Comparison of ENCODE assay signal across 8 mouse cellular contexts in the genomic region with DNA sequence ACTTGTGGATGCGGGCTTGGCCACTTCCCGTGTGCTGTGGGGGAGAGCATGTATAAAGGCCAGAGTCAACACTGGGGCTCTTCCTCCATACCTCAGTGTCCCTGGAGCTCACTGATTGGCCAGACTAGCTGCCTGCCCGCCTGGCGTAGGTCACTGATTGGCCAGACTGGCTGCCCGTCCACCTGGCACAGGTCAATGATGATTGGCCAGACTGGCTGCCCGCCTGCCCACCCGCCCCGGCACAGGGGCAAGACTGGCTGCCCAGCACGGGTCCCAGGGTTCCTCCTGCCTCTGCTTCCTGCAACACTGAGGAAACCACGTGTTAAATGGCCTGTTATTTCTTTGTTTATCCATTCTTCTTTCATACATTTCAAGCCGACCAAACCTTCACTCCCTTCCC.
DNase-seq lines count a peak whose midpoint lies in the region; ATAC-seq lines count a peak whose summit lies in the region.

No protein-coding gene starts in this region.

- no peak for ATAC-seq in midbrain, embryonic 15.5 days (replicated peaks)
- ATAC-seq in liver, embryonic 11.5 days (replicated peaks; ENCODE audit: low FRiP score) = peak; percentile 88

- WGBS in midbrain, embryonic 10.5 days = 33% methylated on average over 11 of the region's 11 CpGs
- WGBS in midbrain, embryonic 15.5 days = 45% methylated on average over 11 of the region's 11 CpGs
- 26% methylated on average over 11 of the region's 11 CpGs for WGBS in liver, embryonic 11.5 days

- peaks cover 13% of the 10 kb centered on the region for H3K36me3 ChIP-seq in midbrain, embryonic 10.5 days
- H3K36me3 ChIP-seq in midbrain, embryonic 15.5 days (replicated peaks) = no peaks in the 10 kb centered on the region
- 0 out of 2 replicates have a peak, but pooled peaks cover 2% of the 10 kb centered on the region for H3K36me3 ChIP-seq in liver, embryonic 11.5 days (ENCODE audit: control insufficient read depth, insufficient read depth, low read length)

- DNase-seq in midbrain, embryonic 10.5 days (ENCODE audit: low spot score) = peak; percentile 62
- DNase-seq in cerebellum, postnatal 36 days = peak; percentile 57 to 71
- peak; percentile 44 for DNase-seq in heart, postnatal 25 days (ENCODE audit: low spot score)
- DNase-seq in liver, embryonic 11.5 days (ENCODE audit: low spot score) = peak; percentile 58
- DNase-seq in testis, postnatal 10 days (ENCODE audit: low spot score) = peak; percentile 76
- no peak for DNase-seq in right cerebral cortex, postnatal 10 days (ENCODE audit: low spot score in 2 of 2)
- DNase-seq in left cerebral cortex, postnatal 36 days (ENCODE audit: low spot score in 2 of 2) = no peak

- H3K4me2 ChIP-seq in midbrain, embryonic 15.5 days = no peak overlapping the region
- H3K4me2 ChIP-seq in liver, embryonic 11.5 days = peak overlapping the region; percentile 26

- H3K4me1 ChIP-seq in midbrain, embryonic 10.5 days = peaks cover 68% of the 10 kb centered on the region
- peaks cover 45% of the 10 kb centered on the region for H3K4me1 ChIP-seq in midbrain, embryonic 15.5 days
- peaks cover 8% of the 10 kb centered on the region; the same call in 1 of the 2 replicates for H3K4me1 ChIP-seq in liver, embryonic 11.5 days (replicated peaks; ENCODE audit: control insufficient read depth, insufficient read depth, low read length)

- H3K27me3 ChIP-seq in midbrain, embryonic 10.5 days (ENCODE audit: low read depth, poor library complexity, severe bottlenecking) = peaks cover 49% of the 10 kb centered on the region
- H3K27me3 ChIP-seq in midbrain, embryonic 15.5 days (replicated peaks) = no peaks in the 10 kb centered on the region
- H3K27me3 ChIP-seq in liver, embryonic 11.5 days (replicated peaks; ENCODE audit: control insufficient read depth, insufficient read depth, low read length) = peaks cover 25% of the 10 kb centered on the region

- H3K27ac ChIP-seq in midbrain, embryonic 10.5 days (replicated peaks) = peak overlapping the region; percentile 58
- H3K27ac ChIP-seq in midbrain, embryonic 15.5 days = no peak overlapping the region
- no peak overlapping the region for H3K27ac ChIP-seq in liver, embryonic 11.5 days (ENCODE audit: low read depth, low read length)

- H3K9ac ChIP-seq in midbrain, embryonic 15.5 days = no peak overlapping the region
- H3K9ac ChIP-seq in liver, embryonic 11.5 days (ENCODE audit: low read depth, low read length) = no peak overlapping the region

- H3K9me3 ChIP-seq in midbrain, embryonic 10.5 days (replicated peaks) = no peaks in the 10 kb centered on the region
- H3K9me3 ChIP-seq in midbrain, embryonic 15.5 days = no peaks in the 10 kb centered on the region
- H3K9me3 ChIP-seq in liver, embryonic 11.5 days (ENCODE audit: control insufficient read depth, low read length) = no peaks in the 10 kb centered on the region

- H3K4me3 ChIP-seq in midbrain, embryonic 10.5 days = peak overlapping the region; percentile 29; the same call in 1 of the 2 replicates
- H3K4me3 ChIP-seq in midbrain, embryonic 15.5 days = no peak overlapping the region
- H3K4me3 ChIP-seq in liver, embryonic 11.5 days (ENCODE audit: low read depth, low read length) = no peak overlapping the region; the same call in 1 of the 2 replicates

- intact Hi-C loops in heart, postnatal 25 days (cut with DNase I) = no loop called here
- intact Hi-C loops in left cerebral cortex, postnatal 36 days (cut with DNase I) = no loop called here

Comparison
In these comparisons a context has a peak if more than half of its experiments do, and no peak if none do; other contexts are left out.
1. DNase-seq: peak in midbrain, embryonic 10.5 days (single experiment), cerebellum, postnatal 36 days (2 of 2), heart, postnatal 25 days (single experiment), liver, embryonic 11.5 days (single experiment) and testis, postnatal 10 days (single experiment); none in right cerebral cortex, postnatal 10 days (0 of 2) and left cerebral cortex, postnatal 36 days (0 of 2).